Mouse (Mus musculus) gastrocnemius, postnatal 4 days (tissue): ENCODE measurements around the gene Ppp1r1c. TPM values are rescaled to one million over a fixed set of nuclear protein-coding genes. Genes with fewer than 3 reads are reported as not detected.
"Not testable (repeated sequence)": the region's sequence is repeated elsewhere in the genome, so short reads cannot be mapped to it uniquely, and the experiment has no call there.

ENCODE experiments used
- DNase-seq, 2 experiments: peaks; one replicate each; pipeline ENCODE4 v3.0.0; 2021 to 2022; ENCODE audit warnings: low spot score in 2 of 2, mixed read lengths in 2 of 2
- total RNA-seq, 2 experiments: library from RNA; stranded (reverse); gene quantifications; 2 replicates each; pipeline ENCODE4 v1.2.3; 2021

Ppp1r1c gene
- total RNA-seq, 2 experiments from 2014 or later = 0.42 TPM; not detected in 1

DNA sequence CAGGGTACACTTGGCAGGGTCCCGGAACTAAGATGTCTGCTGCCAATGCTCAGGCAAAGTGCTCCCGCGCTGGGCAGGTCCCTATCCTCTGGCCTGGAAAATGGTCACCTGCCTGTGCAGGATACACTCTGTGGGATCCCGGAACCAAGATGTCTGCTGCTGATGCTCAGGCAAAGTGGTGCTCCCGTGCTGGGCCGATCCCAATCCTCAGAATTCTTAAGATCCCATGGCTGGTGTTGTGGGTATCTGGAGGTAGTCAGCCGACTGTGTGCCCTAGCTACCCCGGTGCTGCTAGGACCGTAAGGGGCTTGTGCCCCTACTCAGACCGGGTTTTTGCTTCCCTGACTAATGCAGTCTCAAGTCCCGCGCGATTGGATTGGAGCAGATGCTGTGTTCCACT lies 139.8 kb downstream of the Ppp1r1c start:
- not testable (repeated sequence) for DNase-seq

DNA sequence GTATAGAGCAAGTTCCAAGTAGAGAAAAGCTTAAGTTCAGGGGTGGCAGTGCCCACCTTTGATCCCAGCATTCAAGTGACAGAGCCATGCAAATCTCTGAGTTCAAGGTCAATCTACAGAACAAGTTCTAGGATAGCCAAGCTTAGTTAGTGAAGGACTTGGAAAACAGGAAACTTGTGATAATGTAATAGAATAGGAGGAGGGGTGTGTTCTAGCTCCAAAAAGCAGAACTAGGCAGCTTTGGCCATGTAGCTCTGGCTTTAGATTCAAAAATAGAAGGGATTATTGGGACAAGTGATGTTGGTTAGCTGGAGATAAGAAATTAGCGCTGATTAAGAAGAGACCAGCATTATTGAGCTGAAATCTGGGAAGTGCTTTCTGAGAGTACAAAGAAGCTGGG lies 149.3 kb downstream of the Ppp1r1c start:
- no peak for DNase-seq

DNA sequence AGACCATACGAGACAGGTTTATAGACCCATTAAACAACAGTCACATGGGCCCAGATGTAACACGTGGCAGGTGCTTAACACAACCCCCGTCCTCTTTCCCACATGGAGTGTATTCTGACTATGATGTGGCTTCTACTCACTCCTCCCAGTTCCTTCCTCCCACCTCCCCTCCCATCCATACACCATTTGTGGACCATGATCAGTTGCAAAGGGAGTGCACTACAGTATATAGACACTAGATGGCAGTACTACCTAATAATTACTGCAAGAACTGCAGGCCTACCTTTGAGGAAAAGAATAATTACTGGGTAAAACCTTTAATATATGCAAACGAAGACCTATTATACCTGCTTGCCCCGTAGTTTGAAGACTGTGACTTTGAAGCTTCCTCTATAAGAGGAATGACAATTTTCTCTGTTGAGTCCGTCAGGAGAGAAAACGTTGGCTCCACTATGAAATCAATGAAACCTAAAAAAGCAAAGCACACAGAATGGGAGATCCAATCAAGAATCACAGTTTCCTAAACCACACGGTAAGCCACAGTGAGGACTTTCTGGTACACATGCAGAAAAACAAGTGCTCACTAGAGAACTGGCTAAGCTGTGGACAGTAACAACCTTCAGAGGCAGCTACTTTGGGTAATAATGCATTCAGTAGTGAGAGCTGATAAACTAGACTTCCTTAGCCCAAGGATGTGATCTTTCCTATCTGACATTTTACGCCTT lies 157.9 kb downstream of the Ppp1r1c start:
- no peak for DNase-seq

Other genes with a start within 250 kb of the Ppp1r1c start
- gene Itprid2, start 72.4 kb upstream of the Ppp1r1c start, total RNA-seq = 10 to 100 TPM; 19.1 to 25.1 TPM